Mouse (Mus musculus): ENCODE measurements around the gene Myo16.

Gene Myo16

DNA sequence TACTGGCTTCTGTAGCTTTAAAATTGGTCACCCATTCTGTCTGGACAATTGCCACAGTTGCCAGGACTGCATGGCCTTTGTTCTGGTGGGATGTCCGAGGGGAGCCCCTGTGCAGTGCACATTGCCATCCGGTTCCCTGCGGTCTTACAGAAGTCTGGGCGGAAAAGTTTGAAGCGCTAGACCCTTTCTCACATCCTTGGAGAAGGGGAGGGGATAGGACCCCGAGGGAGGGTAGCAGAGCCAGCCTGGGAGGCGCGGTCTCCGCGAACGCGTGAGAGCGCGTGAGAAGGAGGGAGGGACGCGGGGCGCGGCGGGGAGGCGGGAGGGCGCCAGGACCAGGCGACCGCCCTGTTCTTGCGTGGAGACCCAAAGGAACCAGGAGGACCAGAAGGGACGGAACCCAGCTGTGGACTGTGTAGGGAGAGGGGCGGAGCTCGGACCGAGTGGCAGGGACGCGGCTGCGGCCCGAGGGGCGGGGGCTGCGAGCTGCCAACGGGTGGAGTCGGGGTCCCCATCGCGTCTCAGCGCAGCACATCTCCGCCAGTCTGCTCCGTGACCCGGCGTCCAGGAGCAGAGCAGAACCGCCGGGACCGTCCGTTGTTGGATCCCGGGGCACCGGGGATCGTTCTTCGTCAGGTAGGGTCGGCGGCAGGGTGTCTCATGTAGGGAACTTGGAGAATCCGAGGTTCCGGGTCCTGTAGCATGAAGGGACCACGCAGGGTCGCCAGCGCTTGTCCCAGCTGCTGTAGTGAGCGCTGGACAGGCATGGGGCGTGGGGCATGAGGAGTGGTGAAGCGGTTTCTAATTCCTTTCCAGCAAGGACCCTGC lies at the start of gene Myo16:
TSS of gene Myo16 (plus strand) at position 301 of the 828 bp plus-strand sequence.
- peak; percentile 66 for DNase-seq (ENCODE audit: low spot score)

GRCm38 (mm10) chr8:10108516-10109271 lies 45.0 kb upstream of the Myo16 start:
- no peak for DNase-seq (ENCODE audit: low spot score)

- no peak for DNase-seq (ENCODE audit: low spot score)
These were observed 31.0 kb upstream of the Myo16 start for GRCm38 (mm10) chr8:10122749-10123148.

DNA sequence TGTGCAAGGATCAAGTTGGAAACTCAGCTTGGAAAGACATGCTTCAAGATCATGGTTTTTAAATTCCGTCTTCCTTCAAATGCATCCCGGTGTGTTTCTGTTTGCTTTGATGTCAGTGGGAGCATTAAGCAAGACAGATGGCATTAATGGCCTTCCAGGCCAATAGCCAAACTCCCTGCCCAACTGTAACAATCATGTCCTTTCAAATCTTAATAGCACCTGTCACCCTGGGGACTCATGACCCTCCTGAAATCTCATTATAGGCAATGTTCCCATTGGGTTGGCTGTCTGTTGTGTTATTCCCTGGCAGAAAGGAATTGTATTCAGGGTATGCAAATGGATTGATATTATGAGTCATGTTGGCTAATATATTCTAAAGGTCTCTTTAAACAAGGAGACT lies 30.3 kb upstream of the Myo16 start:
- no peak for DNase-seq (ENCODE audit: low spot score)

DNA sequence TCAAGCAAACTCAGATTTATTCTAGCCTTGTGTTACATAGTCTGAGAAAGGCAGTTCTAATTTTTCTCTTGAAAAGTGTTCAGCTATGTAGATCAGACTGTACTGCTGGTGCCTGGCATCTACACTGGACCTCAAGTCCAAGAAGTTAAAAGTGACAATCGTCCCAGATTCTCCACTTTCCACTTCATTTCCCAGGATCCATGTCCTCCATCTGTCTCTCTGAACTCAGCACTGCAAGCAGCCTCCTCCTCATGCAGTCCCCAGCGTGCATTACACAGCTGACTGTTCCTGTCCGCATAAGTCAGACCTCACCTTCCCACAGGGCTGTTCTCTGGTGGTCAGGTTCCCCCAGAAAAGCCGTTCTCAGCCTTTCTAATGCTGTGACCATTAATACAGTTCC lies 28.0 kb upstream of the Myo16 start:
- DNase-seq (ENCODE audit: low spot score): no peak

DNA sequence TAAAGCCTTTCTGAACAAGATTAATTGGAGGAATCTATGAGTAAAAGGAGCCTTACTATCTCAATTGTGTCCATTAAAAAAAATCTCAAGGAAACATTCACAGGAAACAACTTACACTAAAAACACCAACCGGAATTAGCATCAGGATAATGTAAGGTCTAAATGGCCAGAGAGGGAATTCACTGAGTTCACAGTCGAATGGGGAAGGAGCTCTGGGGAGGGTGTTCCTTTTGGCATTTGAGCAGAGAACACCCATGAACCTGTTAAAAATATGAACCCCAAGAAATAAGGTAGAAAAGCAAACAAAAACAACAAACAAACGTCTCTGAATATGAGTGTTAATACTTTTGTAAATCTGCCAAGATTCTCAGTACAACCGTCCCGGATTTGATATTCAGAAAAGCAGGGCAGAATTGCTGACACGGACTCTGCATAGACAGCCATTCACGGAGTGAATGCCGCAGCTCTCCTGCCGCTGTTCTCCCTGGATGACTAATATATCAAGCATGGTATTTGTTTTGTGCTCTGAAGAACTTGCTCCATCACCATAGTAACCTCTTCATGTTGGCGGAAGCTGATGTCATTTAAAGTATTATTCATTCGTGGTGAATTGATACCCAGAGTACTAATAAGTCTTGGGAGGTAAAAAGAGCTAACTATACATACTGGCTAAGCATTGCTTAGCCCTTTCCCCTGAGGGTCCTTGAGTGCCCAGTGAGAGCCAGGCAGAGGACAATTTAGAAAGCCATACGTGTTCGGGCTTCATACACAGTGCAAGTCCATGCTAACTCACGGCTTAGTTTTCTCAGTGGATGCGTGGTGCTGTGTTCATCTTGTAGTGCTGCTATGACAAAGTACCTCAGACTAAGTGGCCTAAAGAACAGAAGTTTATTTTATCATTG lies 22.9 kb upstream of the Myo16 start:
- DNase-seq (ENCODE audit: low spot score): peak; percentile 4

DNA sequence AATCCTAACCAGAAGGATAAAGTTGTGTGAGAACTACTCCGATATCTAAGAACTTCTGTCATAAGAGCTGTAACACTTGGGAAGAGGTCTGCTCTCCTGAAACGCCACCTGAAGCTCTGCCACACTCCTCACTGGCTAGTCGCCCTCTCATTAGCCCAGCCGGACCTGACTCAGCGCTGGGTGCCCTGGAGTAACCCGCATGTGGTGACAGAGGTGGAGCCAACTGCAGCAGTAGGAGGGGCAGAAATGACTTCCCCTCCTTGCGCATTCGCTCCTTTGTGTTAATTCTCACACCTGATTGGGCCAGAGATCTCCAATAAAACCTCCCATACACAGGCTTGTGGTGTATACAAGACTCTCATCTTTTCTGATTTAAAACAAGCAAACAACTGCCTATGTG lies 14.2 kb upstream of the Myo16 start:
- peak; percentile 15 for DNase-seq (ENCODE audit: low spot score)

DNA sequence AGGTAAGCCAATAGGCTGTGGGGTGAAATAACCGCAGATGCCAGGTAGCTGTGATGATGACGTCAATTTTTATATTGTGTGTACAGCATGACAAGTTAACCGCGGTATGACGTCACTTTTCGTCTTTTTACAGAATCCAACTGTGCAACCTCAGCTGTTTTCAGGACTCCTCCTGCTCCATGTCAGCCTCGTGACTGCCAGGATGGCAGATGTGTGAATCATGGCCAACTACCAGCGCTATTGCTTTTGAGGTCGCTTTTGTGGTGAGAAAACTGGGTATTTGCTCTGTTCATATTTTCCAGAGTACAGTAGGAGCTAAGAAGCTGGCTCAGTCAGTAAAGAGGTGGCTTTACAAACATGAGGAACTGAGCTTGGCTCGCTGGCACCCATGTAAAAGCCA lies 9.8 kb upstream of the Myo16 start:
- DNase-seq (ENCODE audit: low spot score): no peak

DNA sequence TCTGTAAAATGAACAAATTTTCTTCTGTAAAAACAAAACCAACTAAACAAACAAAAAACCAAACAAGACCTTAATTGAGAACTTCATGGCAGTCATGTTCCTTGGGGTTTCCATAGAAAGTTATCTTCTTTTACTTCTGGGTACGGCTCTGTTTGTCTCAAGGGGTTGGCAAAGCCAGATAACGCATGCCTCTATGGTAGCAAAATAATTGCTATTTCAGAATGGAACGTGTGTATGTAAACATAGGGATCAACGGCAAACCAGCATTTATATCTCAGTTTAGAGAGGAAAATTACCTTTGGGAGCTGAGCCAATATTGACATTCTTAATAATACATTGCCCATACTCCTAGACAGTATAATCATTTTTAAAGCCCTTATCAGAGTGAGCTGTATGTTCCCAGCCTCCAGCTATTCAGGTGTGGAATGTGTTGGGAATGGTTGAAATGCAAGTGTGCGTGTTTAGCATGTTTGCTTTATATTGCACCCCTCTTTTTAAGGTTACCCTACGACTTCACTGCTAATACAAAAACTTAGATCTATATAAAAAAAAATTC lies 1.9 kb upstream of the Myo16 start:
- no peak for DNase-seq (ENCODE audit: low spot score)

DNA sequence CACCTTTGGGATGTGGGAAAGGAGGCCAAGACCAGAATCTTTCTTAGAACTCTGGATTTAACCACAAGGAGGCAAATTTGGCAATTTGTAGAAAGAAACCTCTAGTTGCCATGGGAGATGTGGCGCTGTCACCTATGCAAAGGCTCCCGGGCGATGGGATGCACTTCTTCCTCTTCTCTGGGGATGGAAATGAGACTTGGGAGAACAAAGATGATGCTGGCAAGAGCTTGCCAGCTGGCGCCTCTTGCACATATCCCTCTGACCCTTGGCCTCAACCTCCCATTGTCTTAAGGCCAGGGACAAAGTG lies 681 bp downstream of the Myo16 start:
- DNase-seq (ENCODE audit: low spot score): peak; percentile 44

GRCm38 (mm10) chr8:10155075-10155474 lies 1.4 kb downstream of the Myo16 start:
- DNase-seq (ENCODE audit: low spot score): no peak

DNA sequence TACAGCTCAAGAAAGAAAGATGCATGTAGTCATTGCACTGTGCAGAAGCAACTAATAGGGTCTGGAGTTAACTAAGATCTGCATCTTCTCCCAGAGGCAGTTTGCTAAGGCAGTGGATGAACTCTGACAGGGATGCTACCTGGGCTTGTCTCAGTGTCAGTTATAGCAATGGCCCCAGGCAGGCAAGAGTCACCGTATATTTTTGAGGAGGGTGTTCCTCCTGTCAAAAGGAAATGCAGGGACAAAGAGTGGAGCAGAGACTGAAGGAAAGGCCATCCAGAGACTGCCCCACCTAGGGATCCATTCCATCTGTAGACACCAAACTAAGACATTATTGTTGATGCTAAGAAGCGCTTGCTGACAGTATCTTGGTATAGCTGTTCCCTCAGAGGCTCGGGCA lies 7.4 kb downstream of the Myo16 start:
- DNase-seq (ENCODE audit: low spot score): no peak

DNA sequence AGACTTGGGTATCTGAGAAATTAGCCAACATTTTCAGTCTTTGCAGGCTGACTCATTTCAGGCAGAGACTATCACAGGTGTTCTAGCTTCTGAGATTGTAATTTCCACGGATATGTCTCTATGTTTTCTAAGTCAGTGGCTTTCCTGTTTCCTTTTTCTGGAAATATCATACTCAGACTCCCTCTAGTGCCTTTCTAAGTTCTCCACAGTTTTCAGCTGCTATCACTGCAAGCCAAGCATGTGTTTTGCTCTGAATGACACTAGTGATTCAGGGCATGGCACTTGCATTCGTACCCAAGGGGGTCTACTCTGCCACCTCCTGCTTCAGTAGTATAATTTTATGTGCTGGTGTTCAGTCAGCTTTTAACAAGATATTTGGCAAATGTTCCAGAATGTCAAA lies 11.2 kb downstream of the Myo16 start:
- DNase-seq (ENCODE audit: low spot score): no peak

DNA sequence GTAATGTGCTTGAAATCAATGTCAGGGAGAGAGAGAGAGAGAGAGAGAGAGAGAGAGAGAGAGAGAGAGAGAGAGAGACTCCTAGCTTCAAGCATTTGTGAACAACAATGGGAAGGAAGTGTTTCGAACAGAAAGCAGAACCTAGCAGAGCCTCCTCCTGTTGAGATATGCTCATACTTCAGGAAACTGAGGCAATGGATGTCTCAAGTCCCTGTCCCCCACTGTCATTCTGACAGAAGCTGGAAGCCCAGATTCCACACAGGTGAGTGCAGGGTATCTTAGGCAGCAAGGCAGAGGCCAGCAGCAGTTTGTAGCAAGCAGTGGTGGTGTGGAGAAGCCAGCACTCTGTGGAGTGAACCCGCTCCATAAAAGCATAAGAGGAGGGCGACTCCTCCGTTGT lies 14.6 kb downstream of the Myo16 start:
- DNase-seq (ENCODE audit: low spot score): no peak

DNA sequence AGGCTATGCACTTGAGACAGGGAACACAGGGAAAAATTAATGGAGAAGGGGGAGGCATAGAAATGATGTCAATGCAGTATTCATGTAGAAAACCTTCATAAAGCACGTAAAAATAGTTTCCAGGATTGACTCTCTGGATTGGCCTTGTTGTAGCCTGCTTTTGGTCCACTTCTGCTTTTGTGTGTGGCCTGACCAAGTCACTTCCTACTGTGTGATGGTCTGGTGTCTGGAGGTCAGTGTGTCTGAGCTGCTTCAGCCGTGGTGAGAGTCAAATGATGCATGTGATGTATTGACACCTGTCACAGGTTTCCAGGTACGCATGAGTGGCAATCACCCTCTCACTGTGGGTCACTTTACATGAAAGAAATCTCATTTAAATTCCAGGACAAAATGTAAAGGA lies 16.2 kb downstream of the Myo16 start:
- no peak for DNase-seq (ENCODE audit: low spot score)

- DNase-seq (ENCODE audit: low spot score): no peak
These were observed 17.6 kb downstream of the Myo16 start for GRCm38 (mm10) chr8:10171321-10171720.

- no peak for DNase-seq (ENCODE audit: low spot score)
These were observed 18.6 kb downstream of the Myo16 start for GRCm38 (mm10) chr8:10172278-10172677.

DNA sequence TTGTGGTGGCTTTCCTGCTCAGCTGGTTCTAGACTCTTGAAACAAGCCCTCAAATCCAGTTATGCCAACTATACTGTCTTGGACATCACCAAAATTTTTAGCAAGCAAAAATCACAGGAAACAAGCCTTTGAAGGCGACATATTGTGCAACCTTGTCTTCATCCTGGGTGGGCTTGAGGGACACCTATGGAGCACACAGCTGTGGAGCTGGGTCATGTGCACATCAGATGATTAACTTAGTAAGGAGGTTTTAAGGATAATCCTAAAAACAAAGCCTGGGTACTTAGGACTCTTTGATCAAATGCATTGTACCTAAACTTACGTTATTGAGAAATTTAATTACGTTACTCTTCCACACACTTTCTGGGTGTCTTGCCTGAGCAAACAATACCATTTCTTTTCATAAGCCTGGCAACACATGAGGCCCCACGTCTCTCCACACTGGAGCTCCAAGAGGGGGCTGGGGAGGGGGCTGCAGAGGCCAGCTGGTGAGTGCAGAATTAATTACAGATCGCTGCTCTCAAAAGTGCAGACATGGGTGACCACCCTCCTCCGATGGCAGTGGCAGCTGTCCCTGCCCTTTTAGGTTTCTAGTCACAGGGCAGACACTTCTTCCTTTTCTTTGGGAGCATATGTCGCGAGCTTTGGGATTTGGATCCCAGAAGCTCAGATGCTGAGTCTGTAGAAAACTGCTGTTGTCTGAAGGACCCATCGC lies 19.5 kb downstream of the Myo16 start:
- DNase-seq (ENCODE audit: low spot score): peak; percentile 52

DNA sequence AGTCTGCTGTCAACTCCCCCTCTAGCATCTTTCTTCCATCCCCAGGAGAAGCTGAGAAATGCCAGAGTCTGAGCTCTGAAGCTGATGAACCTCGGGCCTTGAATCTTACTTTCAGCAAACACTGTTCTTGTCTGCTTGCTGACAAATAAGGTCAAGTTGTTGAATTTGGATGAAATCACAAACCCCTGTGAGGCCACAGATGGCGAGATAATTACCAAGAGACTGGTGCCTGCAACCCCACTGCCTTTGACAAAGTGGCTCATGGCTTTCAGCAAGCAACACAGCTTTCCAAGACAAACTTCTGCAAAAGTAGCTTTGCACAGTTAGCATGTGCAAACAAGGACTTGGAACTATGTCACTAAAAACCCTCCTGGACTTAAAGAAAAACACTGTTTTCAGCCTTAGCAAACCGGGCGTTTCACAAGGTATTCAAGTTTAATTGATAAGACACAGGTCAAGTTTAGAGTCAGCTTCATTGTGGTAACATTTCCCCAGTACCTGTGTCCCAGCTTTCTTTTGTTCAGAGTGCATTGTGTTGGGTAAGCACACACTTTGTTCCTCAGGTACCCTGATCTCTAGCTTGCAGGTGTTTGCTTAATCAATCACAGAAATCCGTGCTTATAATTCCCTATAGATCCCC lies 20.6 kb downstream of the Myo16 start:
- no peak for DNase-seq (ENCODE audit: low spot score)

DNA sequence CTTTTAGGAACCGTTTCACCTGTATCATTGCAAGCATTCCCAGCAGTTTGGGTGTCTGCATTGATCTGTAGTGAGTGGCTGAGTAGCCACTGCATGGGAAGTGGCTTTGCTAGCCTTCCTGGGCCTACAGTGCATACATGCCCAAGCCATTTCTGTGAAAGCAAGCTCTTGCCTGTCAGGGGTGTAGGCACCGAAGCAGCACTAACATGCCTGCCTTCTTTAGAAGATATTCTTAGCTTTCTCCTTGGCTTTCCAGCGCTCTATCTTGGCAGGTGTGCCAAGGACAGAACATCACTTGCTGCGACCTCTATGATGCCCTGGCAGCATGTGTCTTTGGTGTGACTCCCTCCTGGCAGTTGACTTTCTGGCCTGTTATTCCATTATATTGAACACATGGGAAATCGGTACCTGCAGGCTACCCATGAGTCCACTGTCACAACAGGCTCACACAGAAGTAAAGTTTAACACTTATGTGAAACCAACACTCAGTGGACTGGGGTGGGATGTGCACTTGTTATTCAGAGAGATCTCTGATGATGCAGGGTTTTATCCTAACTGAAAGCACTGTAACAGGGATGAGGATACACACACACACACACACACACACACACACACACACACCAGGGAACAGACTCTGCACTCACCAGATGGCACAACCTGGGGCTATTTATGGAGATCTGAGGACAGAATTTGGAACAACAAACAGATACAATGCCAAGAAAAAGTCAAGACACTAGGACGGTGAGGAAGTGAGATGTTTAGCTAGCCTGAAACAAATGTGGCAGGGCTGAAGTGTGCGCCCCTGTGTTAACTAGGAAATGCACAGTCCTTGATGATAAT lies 21.4 kb downstream of the Myo16 start:
- DNase-seq (ENCODE audit: low spot score): no peak
